Mouse (Mus musculus) megakaryocyte, embryonic 14.5 days (primary cell): ENCODE data around the gene Cnbd2. TPM values are rescaled to one million over a fixed set of nuclear protein-coding genes. Genes with fewer than 3 reads are reported as not detected.
A peak's percentile ranks its signal among the peaks of the same experiment; 100 is the strongest.

Experiments
- H3K27me3 ChIP-seq: replicated peaks from 2 replicates; pipeline ENCODE3; 2012; ENCODE audit warnings: inconsistent platforms
- H3K36me3 ChIP-seq: replicated peaks from 2 replicates; pipeline ENCODE3; 2012; ENCODE audit warnings: low read length, inconsistent platforms, mixed read lengths
- H3K4me1 ChIP-seq: 2 replicates; pipeline ENCODE4 v1.6.1; 2012; ENCODE audit warnings: inconsistent platforms
- H3K4me3 ChIP-seq: replicated peaks from 2 replicates; pipeline ENCODE3; 2012; ENCODE audit warnings: moderate library complexity, mild to moderate bottlenecking, inconsistent platforms
- H3K9me3 ChIP-seq: 2 replicates; pipeline ENCODE4 v1.6.1; 2012; ENCODE audit warnings: inconsistent platforms
- FLI1 ChIP-seq: IDR thresholded peaks from 2 replicates; pipeline ENCODE4 v1.6.1; 2012; ENCODE audit warnings: low read length, inconsistent platforms, mixed read lengths
- GATA1 ChIP-seq: IDR thresholded peaks from 3 replicates; pipeline ENCODE4 v1.6.1; 2012; ENCODE audit warnings: mixed read lengths, low read length, inconsistent platforms, borderline replicate concordance
- polyA plus RNA-seq: library from polyadenylated mRNA; stranded (reverse); fragments of >175 nt; gene quantifications from 2 replicates; pipeline ENCODE4 v1.2.3, GENCODE M21; 2012; ENCODE audit warnings: low replicate concordance; ENCODE audit not compliant: insufficient read depth

Cnbd2 gene
- polyA plus RNA-seq, 1 experiment = 0.74 TPM

GRCm38 (mm10) chr2:156331446-156331965 is 19.4 kb downstream of the Cnbd2 start:
- H3K27me3 ChIP-seq = peaks cover 33% of the 10 kb centered on the region
- H3K36me3 ChIP-seq = peaks cover 15% of the 10 kb centered on the region
- no peaks in the 10 kb centered on the region; the same call in 1 of the 2 replicates for H3K4me1 ChIP-seq
- H3K4me3 ChIP-seq = no peak overlapping the region
- no peak for TF ChIP-seq GATA1
- TF ChIP-seq FLI1 = no peak
- H3K9me3 ChIP-seq = peaks cover 16% of the 10 kb centered on the region

- Histone ChIP-seq H3K4me3 (no peak overlapping the region), H3K36me3 (peaks cover 12% of the 10 kb centered on the region), H3K4me1 (peaks cover 10% of the 10 kb centered on the region), H3K27me3 (peaks cover 43% of the 10 kb centered on the region), H3K9me3 (no peaks in the 10 kb centered on the region)
- TF ChIP-seq FLI1 (no peak), GATA1 (no peak)
Measured at GRCm38 (mm10) chr2:156340078-156340477, 28.0 kb downstream of the Cnbd2 start.

GRCm38 (mm10) chr2:156344775-156345532 is 32.9 kb downstream of the Cnbd2 start:
- Histone ChIP-seq H3K27me3 (peaks cover 26% of the 10 kb centered on the region), H3K4me3 (peak overlapping the region; percentile 67), H3K36me3 (no peaks in the 10 kb centered on the region)

GRCm38 (mm10) chr2:156348812-156349211 is 36.7 kb downstream of the Cnbd2 start:
- no peaks in the 10 kb centered on the region for H3K36me3 ChIP-seq

More at GRCm38 (mm10) chr2:156344775-156345532, 32.9 kb downstream of the Cnbd2 start:
- TF ChIP-seq GATA1 (no peak), FLI1 (no peak)
- Histone ChIP-seq H3K9me3 (no peaks in the 10 kb centered on the region), H3K4me1 (peaks cover 11% of the 10 kb centered on the region)

GRCm38 (mm10) chr2:156349286-156349848 is 37.3 kb downstream of the Cnbd2 start:
- Histone ChIP-seq H3K27me3 (peaks cover 3% of the 10 kb centered on the region), H3K9me3 (peaks cover 4% of the 10 kb centered on the region; the same call in 1 of the 2 replicates), H3K36me3 (no peaks in the 10 kb centered on the region), H3K4me1 (peaks cover 26% of the 10 kb centered on the region), H3K4me3 (no peak overlapping the region)
- TF ChIP-seq GATA1 (no peak), FLI1 (no peak)

More at GRCm38 (mm10) chr2:156348812-156349211, 36.7 kb downstream of the Cnbd2 start:
- Histone ChIP-seq H3K4me3 (no peak overlapping the region), H3K27me3 (peaks cover 3% of the 10 kb centered on the region), H3K9me3 (peaks cover 4% of the 10 kb centered on the region; the same call in 1 of the 2 replicates), H3K4me1 (peaks cover 21% of the 10 kb centered on the region)
- TF ChIP-seq GATA1 (no peak), FLI1 (no peak)

GRCm38 (mm10) chr2:156351243-156351642 is 39.1 kb downstream of the Cnbd2 start:
- H3K27me3 ChIP-seq = peaks cover 3% of the 10 kb centered on the region
- TF ChIP-seq FLI1 (no peak), GATA1 (no peak)
- no peak overlapping the region for H3K4me3 ChIP-seq
- H3K9me3 ChIP-seq = peaks cover 4% of the 10 kb centered on the region; the same call in 1 of the 2 replicates
- H3K4me1 ChIP-seq = peaks cover 18% of the 10 kb centered on the region
- H3K36me3 ChIP-seq = no peaks in the 10 kb centered on the region

- peaks cover 3% of the 10 kb centered on the region for H3K27me3 ChIP-seq
- no peak overlapping the region for H3K4me3 ChIP-seq
- TF ChIP-seq GATA1 (no peak), FLI1 (no peak)
- H3K9me3 ChIP-seq = peaks cover 4% of the 10 kb centered on the region; the same call in 1 of the 2 replicates
- H3K4me1 ChIP-seq = peaks cover 18% of the 10 kb centered on the region
- no peaks in the 10 kb centered on the region for H3K36me3 ChIP-seq
Measured at GRCm38 (mm10) chr2:156352413-156353165, 40.5 kb downstream of the Cnbd2 start.

- peaks cover 3% of the 10 kb centered on the region for H3K27me3 ChIP-seq
- no peaks in the 10 kb centered on the region for H3K36me3 ChIP-seq
- TF ChIP-seq GATA1 (no peak), FLI1 (no peak)
- H3K4me3 ChIP-seq = no peak overlapping the region
- peaks cover 4% of the 10 kb centered on the region; the same call in 1 of the 2 replicates for H3K9me3 ChIP-seq
- peaks cover 18% of the 10 kb centered on the region for H3K4me1 ChIP-seq
Measured at GRCm38 (mm10) chr2:156353265-156353692, 41.2 kb downstream of the Cnbd2 start.

- no peaks in the 10 kb centered on the region for H3K36me3 ChIP-seq
- peaks cover 4% of the 10 kb centered on the region; the same call in 1 of the 2 replicates for H3K9me3 ChIP-seq
- no peak for TF ChIP-seq FLI1
- no peak for TF ChIP-seq GATA1
- H3K27me3 ChIP-seq = no peaks in the 10 kb centered on the region
- H3K4me3 ChIP-seq = no peak overlapping the region
- H3K4me1 ChIP-seq = peaks cover 18% of the 10 kb centered on the region
Measured at GRCm38 (mm10) chr2:156356031-156356430, 43.9 kb downstream of the Cnbd2 start.

GRCm38 (mm10) chr2:156368465-156368864 is 56.4 kb downstream of the Cnbd2 start:
- Histone ChIP-seq H3K9me3 (no peaks in the 10 kb centered on the region), H3K4me1 (peaks cover 6% of the 10 kb centered on the region), H3K36me3 (no peaks in the 10 kb centered on the region), H3K27me3 (peaks cover 33% of the 10 kb centered on the region), H3K4me3 (no peak overlapping the region)
- TF ChIP-seq FLI1 (no peak), GATA1 (no peak)
